Mouse (Mus musculus) ES-E14 (cell line): ENCODE results near the gene Ano2. TPM values are rescaled to one million over a fixed set of nuclear protein-coding genes. Genes with fewer than 3 reads are reported as not detected.

Experiments used
- DNase-seq: peaks from one replicate; pipeline ENCODE4 v3.0.0-alpha.2; 2013; ENCODE audit warnings: low read depth, low spot score
- H3K27ac ChIP-seq: 2 replicates; pipeline ENCODE4 v1.5.1; 2012; ENCODE audit warnings: low read depth, mild to moderate bottlenecking, low read length, moderate library complexity, mixed read lengths; ENCODE audit not compliant: poor library complexity, insufficient read depth, severe bottlenecking
- H3K36me3 ChIP-seq: 2 replicates; pipeline ENCODE4 v1.6.1; 2012; ENCODE audit warnings: mild to moderate bottlenecking, low read length, moderate library complexity, mixed read lengths; ENCODE audit not compliant: control insufficient read depth, poor library complexity, insufficient read depth, severe bottlenecking
- H3K4me1 ChIP-seq, 2 experiments: fragments of 150-350 bp in 1 of 2; sonication (generic) in 1 of 2; 2 replicates each; pipeline ENCODE4 v1.6.1; 2012; ENCODE audit warnings: low read length in 2 of 2, mild to moderate bottlenecking in 1 of 2, mixed read lengths in 1 of 2; ENCODE audit not compliant: control insufficient read depth in 2 of 2, insufficient read depth in 2 of 2, poor library complexity in 1 of 2
- H3K4me3 ChIP-seq, 2 experiments: fragments of 150-350 bp in 1 of 2; sonication (generic) in 1 of 2; 2 replicates each; pipeline ENCODE4 v1.5.1; 2012; ENCODE audit warnings: low read length in 2 of 2, low read depth in 1 of 2, mild to moderate bottlenecking in 1 of 2, mixed read lengths in 1 of 2; ENCODE audit not compliant: insufficient read depth in 1 of 2, poor library complexity in 1 of 2, severe bottlenecking in 1 of 2
- H3K9ac ChIP-seq: 2 replicates; pipeline ENCODE4 v1.6.1; 2012; ENCODE audit warnings: low read depth, mild to moderate bottlenecking, low read length, mixed read lengths; ENCODE audit not compliant: poor library complexity, insufficient read depth, severe bottlenecking
- H3K9me3 ChIP-seq: fragments of 150-350 bp; sonication (generic); 2 replicates; pipeline ENCODE4 v1.6.1; 2012; ENCODE audit warnings: low read depth, mild to moderate bottlenecking, low read length; ENCODE audit not compliant: control insufficient read depth, insufficient read depth
- CHD2 ChIP-seq: IDR thresholded peaks from 2 replicates; pipeline ENCODE4 v1.6.1; 2014; ENCODE audit warnings: mild to moderate bottlenecking, low read depth, low read length, inconsistent platforms
- HCFC1 ChIP-seq: IDR thresholded peaks from 2 replicates; pipeline ENCODE4 v1.6.1; 2012; ENCODE audit warnings: low read length, inconsistent platforms, borderline replicate concordance; ENCODE audit not compliant: insufficient read depth
- MAFK ChIP-seq: IDR thresholded peaks from 2 replicates; pipeline ENCODE4 v1.6.1; 2014; ENCODE audit warnings: mild to moderate bottlenecking, low read depth, low read length, inconsistent platforms; ENCODE audit not compliant: insufficient read depth
- ZC3H11A ChIP-seq: IDR thresholded peaks from 2 replicates; pipeline ENCODE4 v1.6.1; 2012; ENCODE audit warnings: low read depth, mild to moderate bottlenecking, inconsistent platforms, low read length, borderline replicate concordance
- ZNF384 ChIP-seq: IDR thresholded peaks from 2 replicates; pipeline ENCODE4 v1.6.1; 2012; ENCODE audit warnings: low read depth, low read length, inconsistent platforms
- in situ Hi-C, 2 experiments: fragments of 600-800 bp; cut with MboI; formaldehyde crosslinking; loops; one replicate each; pipeline ENCODE4 v1.15.1; 2025; ENCODE audit warnings: low sequenced_read_pairs in 2 of 2, inconsistent platforms in 1 of 2; ENCODE audit not compliant: unreplicated experiment in 2 of 2
- total RNA-seq: library from RNA; depleted of rRNA; stranded (reverse); fragments of 300-350 nt; gene quantifications from 2 replicates; pipeline ENCODE4 v1.2.3, GENCODE M21; 2012

The Ano2 gene
- total RNA-seq, 1 experiment = 0.27 TPM

GRCm38 (mm10) chr6:125851196-125851595 lies 161.0 kb downstream of the Ano2 start:
- Histone ChIP-seq H3K4me3 (no peak overlapping the region), H3K27ac (no peak overlapping the region), H3K9ac (no peak overlapping the region), H3K36me3 (no peaks in the 10 kb centered on the region), H3K4me1 (no peaks in the 10 kb centered on the region), H3K9me3 (no peaks in the 10 kb centered on the region)
- in situ Hi-C loops = no loop called here
- TF ChIP-seq CHD2 (no peak), HCFC1 (no peak), MAFK (no peak), ZC3H11A (no peak), ZNF384 (no peak)
- DNase-seq = no peak

- H3K36me3 ChIP-seq = no peaks in the 10 kb centered on the region
- H3K4me3 ChIP-seq = no peak overlapping the region
- H3K4me1 ChIP-seq = no peaks in the 10 kb centered on the region
- TF ChIP-seq ZC3H11A (no peak), HCFC1 (no peak)
- in situ Hi-C loops = no loop called here
- no peak overlapping the region for H3K27ac ChIP-seq
- no peak overlapping the region for H3K9ac ChIP-seq
- no peaks in the 10 kb centered on the region for H3K9me3 ChIP-seq
- no peak for DNase-seq
These were observed 168.1 kb downstream of the Ano2 start for GRCm38 (mm10) chr6:125858294-125858693.

GRCm38 (mm10) chr6:125868516-125868915 lies 178.3 kb downstream of the Ano2 start:
- DNase-seq = peak; percentile 43
- Histone ChIP-seq H3K4me3 (no peak overlapping the region), H3K4me1 (no peaks in the 10 kb centered on the region), H3K27ac (no peak overlapping the region), H3K9ac (no peak overlapping the region), H3K9me3 (no peaks in the 10 kb centered on the region), H3K36me3 (no peaks in the 10 kb centered on the region)
- TF ChIP-seq MAFK = no peak
- no peak for TF ChIP-seq CHD2
- no peak for TF ChIP-seq HCFC1
- TF ChIP-seq ZC3H11A = no peak
- no peak for TF ChIP-seq ZNF384
- in situ Hi-C loops = no loop called here

- H3K36me3 ChIP-seq = no peaks in the 10 kb centered on the region
- H3K27ac ChIP-seq = no peak overlapping the region
- in situ Hi-C loops = no loop called here
- no peaks in the 10 kb centered on the region for H3K9me3 ChIP-seq
- H3K4me3 ChIP-seq = no peak overlapping the region
- H3K9ac ChIP-seq = no peak overlapping the region
- no peak for DNase-seq
- TF ChIP-seq CHD2 (no peak), ZNF384 (no peak), HCFC1 (no peak), MAFK (no peak), ZC3H11A (no peak)
- no peaks in the 10 kb centered on the region for H3K4me1 ChIP-seq
These were observed 181.3 kb downstream of the Ano2 start for GRCm38 (mm10) chr6:125871482-125871881.

GRCm38 (mm10) chr6:125874742-125875141 lies 184.5 kb downstream of the Ano2 start:
- H3K4me1 ChIP-seq = no peaks in the 10 kb centered on the region
- H3K9ac ChIP-seq = no peak overlapping the region
- no peaks in the 10 kb centered on the region for H3K9me3 ChIP-seq
- no peak overlapping the region for H3K4me3 ChIP-seq
- no peaks in the 10 kb centered on the region for H3K36me3 ChIP-seq
- in situ Hi-C loops = no loop called here
- DNase-seq = no peak
- no peak for TF ChIP-seq HCFC1
- TF ChIP-seq MAFK = no peak
- TF ChIP-seq ZNF384 = no peak
- TF ChIP-seq ZC3H11A = no peak
- TF ChIP-seq CHD2 = no peak
- H3K27ac ChIP-seq = no peak overlapping the region
